Mouse (Mus musculus): ENCODE data around the gene Mtmr6. TPM values are rescaled to one million over a fixed set of nuclear protein-coding genes. Genes with fewer than 3 reads are reported as not detected.
"Not testable (repeated sequence)": the region's sequence is repeated elsewhere in the genome, so short reads cannot be mapped to it uniquely, and the experiment has no call there.

Mtmr6 gene
- polyA plus RNA-seq, 1 experiment = 16.8 TPM

GRCm38 (mm10) chr14:60308113-60308512 lies 43.1 kb downstream of the Mtmr6 start:
- TF ChIP-seq CEBPB (IDR thresholded peaks at IDR 0.05; ENCODE audit: insufficient read depth, poor library complexity, severe bottlenecking) = no peak
- TF ChIP-seq POLR2AphosphoS2 (IDR thresholded peaks at IDR 0.05; ENCODE audit: insufficient read length, low read depth) = no peak
- TF ChIP-seq TCF12 (IDR thresholded peaks at IDR 0.05; ENCODE audit: insufficient read depth, poor library complexity, severe bottlenecking) = no peak
- no peak for TF ChIP-seq MAX (IDR thresholded peaks at IDR 0.05; ENCODE audit: low read depth)
- TF ChIP-seq REST (IDR thresholded peaks at IDR 0.05; ENCODE audit: insufficient read depth, insufficient read length) = no peak
- TF ChIP-seq E2F4 (IDR thresholded peaks at IDR 0.05; ENCODE audit: insufficient read depth) = no peak
- no peak for TF ChIP-seq TCF3 (IDR thresholded peaks at IDR 0.05; ENCODE audit: insufficient read length, low read depth)
- no peak for TF ChIP-seq MYOD1 (IDR thresholded peaks at IDR 0.05; ENCODE audit: control insufficient read depth in 1 of 3, insufficient read length in 2 of 3, low read depth in 2 of 3)
- TF ChIP-seq SRF (IDR thresholded peaks at IDR 0.05; ENCODE audit: control insufficient read depth, insufficient read length, low read depth) = no peak
- no peak overlapping the region for H3K4me3 ChIP-seq
- H3K79me2 ChIP-seq (ENCODE audit: control insufficient read depth, insufficient read depth) = no peaks in the 10 kb centered on the region
- H3ac ChIP-seq (ENCODE audit: control insufficient read depth, insufficient read length) = no peak overlapping the region
- no peaks in the 10 kb centered on the region for H3K36me3 ChIP-seq (ENCODE audit: control insufficient read depth, insufficient read depth)
- H3K27me3 ChIP-seq (ENCODE audit: control insufficient read depth, insufficient read depth, insufficient read length) = no peaks in the 10 kb centered on the region
- no peak overlapping the region for H3K4me2 ChIP-seq (ENCODE audit: low read depth)

GRCm38 (mm10) chr14:60310691-60311090 lies 45.7 kb downstream of the Mtmr6 start:
- H3K27me3 ChIP-seq (ENCODE audit: control insufficient read depth, insufficient read depth, insufficient read length) = no peaks in the 10 kb centered on the region
- H3K4me3 ChIP-seq = no peak overlapping the region
- no peak overlapping the region for H3K4me2 ChIP-seq (ENCODE audit: low read depth)
- TF ChIP-seq CEBPB (IDR thresholded peaks at IDR 0.05; ENCODE audit: insufficient read depth, poor library complexity, severe bottlenecking) = no peak
- TF ChIP-seq MAX (IDR thresholded peaks at IDR 0.05; ENCODE audit: low read depth) = no peak
- no peak for TF ChIP-seq POLR2A (IDR thresholded peaks at IDR 0.05; ENCODE audit: insufficient read length, low read depth)
- no peak for TF ChIP-seq MYOD1 (IDR thresholded peaks at IDR 0.05; ENCODE audit: control insufficient read depth in 1 of 3, insufficient read length in 2 of 3, low read depth in 2 of 3)
- TF ChIP-seq POLR2AphosphoS2 (IDR thresholded peaks at IDR 0.05; ENCODE audit: insufficient read length, low read depth) = no peak
- H3K36me3 ChIP-seq (ENCODE audit: control insufficient read depth, insufficient read depth) = no peaks in the 10 kb centered on the region
- no peaks in the 10 kb centered on the region for H3K79me2 ChIP-seq (ENCODE audit: control insufficient read depth, insufficient read depth)
- H3ac ChIP-seq (ENCODE audit: control insufficient read depth, insufficient read length) = no peak overlapping the region

- TF ChIP-seq MYOG (IDR thresholded peaks at IDR 0.05; ENCODE audit: control insufficient read depth in 1 of 3, insufficient read depth in 1 of 3, insufficient read length in 2 of 3, low read depth in 2 of 3) (no peak), SRF (IDR thresholded peaks at IDR 0.05; ENCODE audit: control insufficient read depth, insufficient read length, low read depth) (no peak), REST (IDR thresholded peaks at IDR 0.05; ENCODE audit: insufficient read depth, insufficient read length) (no peak), POLR2A (IDR thresholded peaks at IDR 0.05; ENCODE audit: insufficient read length, low read depth) (no peak), POLR2AphosphoS2 (IDR thresholded peaks at IDR 0.05; ENCODE audit: insufficient read length, low read depth) (no peak), TCF3 (IDR thresholded peaks at IDR 0.05; ENCODE audit: insufficient read length, low read depth) (no peak), TCF12 (IDR thresholded peaks at IDR 0.05; ENCODE audit: insufficient read depth, poor library complexity, severe bottlenecking) (no peak), MAX (IDR thresholded peaks at IDR 0.05; ENCODE audit: low read depth) (no peak), CEBPB (IDR thresholded peaks at IDR 0.05; ENCODE audit: insufficient read depth, poor library complexity, severe bottlenecking) (no peak), MYOD1 (IDR thresholded peaks at IDR 0.05; ENCODE audit: control insufficient read depth in 1 of 3, insufficient read length in 2 of 3, low read depth in 2 of 3) (no peak), USF1 (IDR thresholded peaks at IDR 0.05; ENCODE audit: low read depth) (no peak), E2F4 (IDR thresholded peaks at IDR 0.05; ENCODE audit: insufficient read depth) (no peak)
- H3K79me2 ChIP-seq (ENCODE audit: control insufficient read depth, insufficient read depth) = no peaks in the 10 kb centered on the region
- H3ac ChIP-seq (ENCODE audit: control insufficient read depth, insufficient read length) = no peak overlapping the region
- H3K27me3 ChIP-seq (ENCODE audit: control insufficient read depth, insufficient read depth, insufficient read length) = no peaks in the 10 kb centered on the region
- H3K36me3 ChIP-seq (ENCODE audit: control insufficient read depth, insufficient read depth) = no peaks in the 10 kb centered on the region
- no peak overlapping the region for H3K4me3 ChIP-seq
- H3K4me2 ChIP-seq (ENCODE audit: low read depth) = no peak overlapping the region
Observed at GRCm38 (mm10) chr14:60319231-60319630, 54.2 kb downstream of the Mtmr6 start.

- H3K4me3 ChIP-seq = no peak overlapping the region
- H3ac ChIP-seq (ENCODE audit: control insufficient read depth, insufficient read length) = no peak overlapping the region
- no peak overlapping the region for H3K4me2 ChIP-seq (ENCODE audit: low read depth)
- H3K36me3 ChIP-seq (ENCODE audit: control insufficient read depth, insufficient read depth) = no peaks in the 10 kb centered on the region
- TF ChIP-seq SRF (IDR thresholded peaks at IDR 0.05; ENCODE audit: control insufficient read depth, insufficient read length, low read depth) = no peak
- no peak for TF ChIP-seq MAX (IDR thresholded peaks at IDR 0.05; ENCODE audit: low read depth)
- no peak for TF ChIP-seq USF1 (IDR thresholded peaks at IDR 0.05; ENCODE audit: low read depth)
- TF ChIP-seq POLR2A (IDR thresholded peaks at IDR 0.05; ENCODE audit: insufficient read length, low read depth) = no peak
- no peak for TF ChIP-seq TCF12 (IDR thresholded peaks at IDR 0.05; ENCODE audit: insufficient read depth, poor library complexity, severe bottlenecking)
- no peak for TF ChIP-seq E2F4 (IDR thresholded peaks at IDR 0.05; ENCODE audit: insufficient read depth)
- TF ChIP-seq POLR2AphosphoS2 (IDR thresholded peaks at IDR 0.05; ENCODE audit: insufficient read length, low read depth) = no peak
- no peak for TF ChIP-seq TCF3 (IDR thresholded peaks at IDR 0.05; ENCODE audit: insufficient read length, low read depth)
- no peak for TF ChIP-seq CEBPB (IDR thresholded peaks at IDR 0.05; ENCODE audit: insufficient read depth, poor library complexity, severe bottlenecking)
- no peak for TF ChIP-seq MYOD1 (IDR thresholded peaks at IDR 0.05; ENCODE audit: control insufficient read depth in 1 of 3, insufficient read length in 2 of 3, low read depth in 2 of 3)
- TF ChIP-seq MYOG (IDR thresholded peaks at IDR 0.05; ENCODE audit: control insufficient read depth in 1 of 3, insufficient read depth in 1 of 3, insufficient read length in 2 of 3, low read depth in 2 of 3) = no peak
- no peak for TF ChIP-seq REST (IDR thresholded peaks at IDR 0.05; ENCODE audit: insufficient read depth, insufficient read length)
- no peaks in the 10 kb centered on the region for H3K79me2 ChIP-seq (ENCODE audit: control insufficient read depth, insufficient read depth)
- H3K27me3 ChIP-seq (ENCODE audit: control insufficient read depth, insufficient read depth, insufficient read length) = no peaks in the 10 kb centered on the region
Observed at GRCm38 (mm10) chr14:60320813-60321212, 55.8 kb downstream of the Mtmr6 start.

GRCm38 (mm10) chr14:60340001-60340400 lies 75.0 kb downstream of the Mtmr6 start:
- not testable (repeated sequence) for H3K4me2 ChIP-seq (ENCODE audit: low read depth); H3K4me3 ChIP-seq; H3K79me2 ChIP-seq (ENCODE audit: control insufficient read depth, insufficient read depth); H3K27me3 ChIP-seq (ENCODE audit: control insufficient read depth, insufficient read depth, insufficient read length); H3ac ChIP-seq (ENCODE audit: control insufficient read depth, insufficient read length); H3K36me3 ChIP-seq (ENCODE audit: control insufficient read depth, insufficient read depth)
